Mouse (Mus musculus) midbrain, embryonic 15.5 days (tissue): ENCODE results near the gene Gm9903. TPM values are rescaled to one million over a fixed set of nuclear protein-coding genes. Genes with fewer than 3 reads are reported as not detected.
A peak's percentile ranks its signal among the peaks of the same experiment; 100 is the strongest.

Experiments
- ATAC-seq: fragments of 200-750 bp; cut with Nextera tagmentation; replicated peaks from 2 replicates; pipeline ENCODE4 v1.8.0; 2017; ENCODE audit warnings: moderate TSS enrichment
- H3K27ac ChIP-seq: fragments of 300-500 bp; sonication (generic); 2 replicates; pipeline ENCODE4 v1.5.1; 2015; ENCODE audit warnings: mild to moderate bottlenecking, inconsistent platforms
- H3K27me3 ChIP-seq: fragments of 300-500 bp; sonication (generic); replicated peaks from 2 replicates; pipeline ENCODE4 v1.6.1; 2015; ENCODE audit warnings: inconsistent platforms
- H3K36me3 ChIP-seq: fragments of 300-500 bp; sonication (generic); replicated peaks from 2 replicates; pipeline ENCODE4 v1.6.1; 2015; ENCODE audit warnings: inconsistent platforms
- H3K4me1 ChIP-seq: fragments of 300-500 bp; sonication (generic); 2 replicates; pipeline ENCODE4 v1.6.1; 2015; ENCODE audit warnings: inconsistent platforms
- H3K4me2 ChIP-seq: fragments of 300-500 bp; sonication (generic); 2 replicates; pipeline ENCODE4 v1.6.1; 2015; ENCODE audit warnings: inconsistent platforms, mild to moderate bottlenecking, moderate library complexity
- H3K4me3 ChIP-seq: fragments of 300-500 bp; sonication (generic); 2 replicates; pipeline ENCODE4 v1.5.1; 2015; ENCODE audit warnings: mild to moderate bottlenecking, inconsistent platforms
- H3K9ac ChIP-seq: fragments of 300-500 bp; sonication (generic); 2 replicates; pipeline ENCODE4 v1.6.1; 2015; ENCODE audit warnings: mild to moderate bottlenecking, inconsistent platforms
- H3K9me3 ChIP-seq: fragments of 300-500 bp; sonication (generic); 2 replicates; pipeline ENCODE4 v1.6.1; 2016; ENCODE audit warnings: inconsistent platforms
- WGBS: fragments of 180-500 bp; shearing (Covaris S2); methylation state at CpG from one replicate; pipeline ENCODE4 v1.1.7; 2015; ENCODE audit warnings: mixed read lengths; 5-methylcytosine and 5-hydroxymethylcytosine counted together
- polyA plus RNA-seq: library from polyadenylated mRNA; unstranded; fragments of >200 nt; fragmentation: Nextera tagmentation; extraction: Ambion mirVana; gene quantifications from 2 replicates; pipeline ENCODE4 v1.2.1, GENCODE M21; 2015

Gm9903 gene
- polyA plus RNA-seq: 0.47 and 0.77 TPM in 2 replicates

DNA sequence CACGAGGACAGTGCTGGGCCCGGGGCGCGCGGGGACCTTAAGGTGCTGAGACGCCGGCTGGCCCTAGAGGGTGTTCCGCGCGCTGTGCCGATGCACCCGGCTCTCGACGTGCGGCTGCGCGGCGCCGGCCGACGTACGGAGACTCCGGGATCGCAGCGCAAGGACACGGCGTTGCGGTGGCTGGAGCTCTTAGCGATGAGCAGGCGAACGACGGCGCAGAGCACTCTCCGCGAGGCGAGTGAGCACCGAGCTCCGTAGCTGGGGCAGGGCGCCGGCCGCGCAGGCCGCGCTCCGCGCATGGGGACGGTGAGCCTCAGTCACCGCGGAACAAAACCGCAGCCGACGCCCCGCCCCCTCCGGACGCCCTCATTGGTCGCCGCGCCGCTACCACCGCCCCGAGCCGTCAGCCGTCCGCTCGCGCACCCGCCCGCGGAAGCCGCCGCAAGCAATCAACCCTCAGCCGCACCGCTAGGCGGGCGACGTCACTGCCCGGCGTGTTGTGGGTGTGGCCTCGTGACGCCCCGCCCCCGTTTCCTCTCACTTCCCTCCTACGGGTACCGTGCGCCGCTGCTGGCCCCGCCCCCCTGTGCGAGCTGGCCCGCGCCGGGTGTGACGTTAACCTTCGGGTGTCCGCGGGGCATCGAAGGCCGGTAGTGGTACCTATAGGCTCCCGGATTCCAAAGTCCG, at the start of gene Gm9903, which contains the start of gene Fam53a:
Gm9903 (plus strand) TSS at position 625 of the 687 bp plus-strand sequence.
Fam53a (minus strand) TSS at position 335 of the 687 bp plus-strand sequence.
- Histone ChIP-seq H3K27me3 (no peaks in the 10 kb centered on the region), H3K9ac (peak within 1 kb of the TSS; percentile 58), H3K4me2 (peak within 1 kb of the TSS; percentile 97), H3K36me3 (no peaks in the 10 kb centered on the region), H3K4me3 (peak within 1 kb of the TSS; percentile 68), H3K27ac (peak within 1 kb of the TSS; percentile 93), H3K4me1 (peaks cover 24% of the 10 kb centered on the region), H3K9me3 (no peaks in the 10 kb centered on the region)
- peak; percentile 96 for ATAC-seq
- under 1% methylated on average over 99 of the region's 99 CpGs for WGBS

DNA sequence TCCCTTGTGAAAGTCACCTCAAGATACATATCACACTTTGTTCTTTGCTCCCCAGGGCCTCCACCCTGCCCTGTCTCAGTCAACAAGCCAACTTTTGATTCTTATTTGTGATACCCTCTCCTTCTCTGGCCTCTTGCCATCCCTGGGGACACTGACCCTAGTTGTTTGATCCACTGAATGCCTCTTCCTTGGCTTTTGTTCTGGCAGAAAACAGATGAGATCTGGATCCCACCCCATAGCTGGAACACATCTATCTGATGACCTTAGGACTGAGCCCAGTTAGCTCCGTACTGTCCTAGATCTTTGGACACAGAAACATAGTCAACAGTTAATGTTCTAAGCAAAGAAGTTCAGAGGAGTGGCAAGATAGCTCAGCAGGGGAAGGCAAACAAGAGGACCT, 49.4 kb upstream of the Gm9903 start:
- no peaks in the 10 kb centered on the region for H3K4me1 ChIP-seq
- H3K4me2 ChIP-seq: no peak overlapping the region
- no peaks in the 10 kb centered on the region for H3K27me3 ChIP-seq
- H3K36me3 ChIP-seq: no peaks in the 10 kb centered on the region
- H3K4me3 ChIP-seq: no peak overlapping the region
- no peaks in the 10 kb centered on the region for H3K9me3 ChIP-seq
- WGBS: 69% methylated on average over 1 of the region's 1 CpGs
- ATAC-seq: no peak
- H3K9ac ChIP-seq: no peak overlapping the region
- no peak overlapping the region for H3K27ac ChIP-seq

DNA sequence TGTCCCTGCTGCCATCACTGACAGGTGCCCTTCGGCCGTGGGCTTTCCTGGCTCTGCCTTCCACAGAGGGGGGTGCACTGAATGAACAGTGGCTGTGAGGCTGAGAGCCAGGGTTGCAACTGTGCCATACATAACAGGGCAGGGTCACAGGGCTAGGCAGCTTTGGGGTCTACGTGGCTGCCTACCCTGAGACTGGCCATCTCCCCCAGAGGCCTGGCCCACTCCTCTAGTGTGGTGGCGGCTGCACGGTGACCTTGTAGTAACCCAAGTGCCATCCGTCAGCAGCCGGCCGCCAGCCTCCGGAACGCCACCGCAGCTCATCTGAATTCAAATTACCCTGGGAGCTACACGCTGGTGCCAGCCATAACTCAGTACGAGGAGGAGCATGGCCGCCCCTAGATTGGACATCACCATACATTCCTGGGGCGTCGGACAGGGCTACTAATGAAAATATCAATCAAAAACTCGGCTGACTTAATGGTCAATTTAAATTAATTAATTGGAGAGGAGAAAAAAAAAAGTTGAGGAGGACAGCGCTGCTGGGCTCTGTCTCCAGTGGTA, 42.1 kb upstream of the Gm9903 start:
- H3K27ac ChIP-seq: no peak overlapping the region
- no peaks in the 10 kb centered on the region for H3K9me3 ChIP-seq
- H3K27me3 ChIP-seq: no peaks in the 10 kb centered on the region
- H3K4me3 ChIP-seq: no peak overlapping the region
- H3K4me1 ChIP-seq: no peaks in the 10 kb centered on the region
- no peak for ATAC-seq
- H3K9ac ChIP-seq: no peak overlapping the region
- no peak overlapping the region for H3K4me2 ChIP-seq
- no peaks in the 10 kb centered on the region for H3K36me3 ChIP-seq
- 80% methylated on average over 18 of the region's 18 CpGs for WGBS

DNA sequence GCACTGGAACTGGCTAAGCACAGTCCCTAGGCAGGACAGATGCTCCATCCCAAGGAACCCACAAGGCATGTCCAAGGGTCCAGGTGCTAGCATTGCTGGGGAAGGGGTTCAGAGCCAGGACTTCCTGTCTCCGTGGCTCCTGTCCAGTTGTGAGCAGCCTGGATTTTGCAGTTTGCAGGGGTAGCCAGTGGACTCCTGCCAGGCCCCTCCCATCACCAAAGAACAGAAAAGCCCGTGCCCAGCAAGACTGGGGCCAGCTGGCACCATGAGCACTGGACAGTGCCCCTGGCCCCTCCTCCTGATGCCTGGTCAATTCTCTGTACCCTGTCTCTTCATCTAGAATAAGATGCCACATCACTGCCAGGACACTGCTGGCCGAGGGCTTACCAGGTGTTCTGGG, 41.7 kb upstream of the Gm9903 start:
- H3K9ac ChIP-seq: no peak overlapping the region
- WGBS: 86% methylated on average over 3 of the region's 3 CpGs
- no peaks in the 10 kb centered on the region for H3K4me1 ChIP-seq
- H3K36me3 ChIP-seq: no peaks in the 10 kb centered on the region
- H3K27ac ChIP-seq: no peak overlapping the region
- H3K4me2 ChIP-seq: no peak overlapping the region
- H3K27me3 ChIP-seq: no peaks in the 10 kb centered on the region
- H3K9me3 ChIP-seq: no peaks in the 10 kb centered on the region
- no peak overlapping the region for H3K4me3 ChIP-seq
- no peak for ATAC-seq

DNA sequence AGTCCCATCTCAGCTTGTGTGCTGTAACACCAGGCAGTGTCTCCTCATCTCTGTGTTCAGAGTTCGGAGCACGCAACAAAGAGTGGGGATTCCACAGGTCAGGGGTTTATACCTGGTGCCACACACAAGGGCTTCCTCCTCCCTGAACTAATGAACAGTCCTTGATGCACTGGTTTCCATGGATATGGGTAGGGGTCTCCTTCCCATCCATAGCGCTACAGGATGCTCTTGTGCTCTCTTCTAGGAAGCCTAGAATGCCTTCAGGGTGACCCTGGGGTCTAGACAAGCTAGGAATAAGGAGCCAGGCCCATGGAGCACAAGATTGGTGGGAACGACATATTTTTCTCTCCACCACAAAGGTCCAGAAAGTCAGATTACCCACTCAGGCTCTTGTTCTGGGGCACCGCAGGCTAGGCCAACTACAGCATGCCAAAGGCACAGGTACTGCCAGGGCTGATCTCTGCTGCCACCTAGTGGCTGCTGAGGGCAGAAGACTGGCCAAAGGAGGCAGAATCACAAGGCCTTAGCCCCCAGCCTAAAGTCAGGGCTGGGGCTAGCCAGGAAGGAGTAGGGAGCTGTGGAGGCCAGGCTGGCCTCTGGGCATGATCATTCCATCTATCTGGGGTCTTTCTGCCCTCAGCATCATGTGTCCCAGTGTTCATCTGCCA, 40.4 kb upstream of the Gm9903 start:
- ATAC-seq: peak; percentile 82
- Histone ChIP-seq H3K9ac (no peak overlapping the region), H3K4me1 (no peaks in the 10 kb centered on the region), H3K4me2 (no peak overlapping the region), H3K27ac (no peak overlapping the region), H3K4me3 (no peak overlapping the region), H3K27me3 (no peaks in the 10 kb centered on the region), H3K36me3 (no peaks in the 10 kb centered on the region), H3K9me3 (no peaks in the 10 kb centered on the region)
- 71% methylated on average over 5 of the region's 5 CpGs for WGBS

DNA sequence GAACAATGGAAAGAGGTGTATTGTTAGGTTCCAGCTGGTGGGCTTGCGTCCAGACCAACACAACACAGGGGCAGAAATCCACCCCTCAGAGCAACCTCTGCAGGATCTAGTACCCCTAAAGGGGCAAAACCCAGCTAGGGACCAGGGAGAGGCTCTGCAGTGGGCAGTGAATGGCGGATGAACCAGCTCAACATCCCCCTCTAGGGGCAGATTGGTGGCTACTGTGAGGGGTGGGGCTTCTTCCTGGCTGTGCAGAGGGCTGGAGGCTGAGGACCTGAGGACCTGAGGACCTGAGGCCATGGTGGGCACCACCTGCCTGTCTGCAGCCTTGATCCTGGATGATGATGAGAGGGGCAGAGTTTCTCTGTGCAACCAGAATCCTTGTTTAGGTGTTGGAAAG, 36.1 kb upstream of the Gm9903 start:
- no peak for ATAC-seq
- no peak overlapping the region for H3K4me3 ChIP-seq
- H3K9ac ChIP-seq: no peak overlapping the region
- H3K27ac ChIP-seq: no peak overlapping the region
- no peaks in the 10 kb centered on the region for H3K27me3 ChIP-seq
- H3K4me1 ChIP-seq: no peaks in the 10 kb centered on the region
- no peak overlapping the region for H3K4me2 ChIP-seq
- H3K36me3 ChIP-seq: no peaks in the 10 kb centered on the region
- no peaks in the 10 kb centered on the region for H3K9me3 ChIP-seq
- 47% methylated on average over 2 of the region's 2 CpGs for WGBS

DNA sequence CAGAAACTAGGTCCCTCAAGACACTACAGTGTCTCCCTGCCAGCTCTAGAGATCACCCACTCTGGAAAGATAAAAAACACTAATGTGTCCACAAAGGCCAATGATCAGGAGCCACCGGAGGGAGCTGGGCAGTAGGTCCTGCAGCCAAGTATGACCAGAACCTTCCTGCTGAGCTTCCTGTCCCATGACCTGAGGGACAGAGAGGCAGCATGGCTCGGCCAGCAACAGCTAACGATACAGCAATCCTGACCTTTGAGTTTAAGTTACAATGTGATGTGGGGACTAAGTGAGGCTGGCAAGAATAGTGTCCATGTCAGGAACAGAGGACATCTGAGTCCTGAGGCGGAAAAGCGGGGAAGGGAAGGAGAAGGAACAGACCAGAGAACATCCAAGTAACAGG, 24.4 kb upstream of the Gm9903 start:
- Histone ChIP-seq H3K36me3 (peaks cover 11% of the 10 kb centered on the region; the same call in 1 of the 2 replicates), H3K9ac (no peak overlapping the region), H3K4me2 (no peak overlapping the region), H3K9me3 (no peaks in the 10 kb centered on the region), H3K27me3 (no peaks in the 10 kb centered on the region), H3K4me3 (no peak overlapping the region), H3K4me1 (no peaks in the 10 kb centered on the region), H3K27ac (no peak overlapping the region)
- no peak for ATAC-seq
- whole genome bisulfite sequencing: 88% methylated on average over 5 of the region's 5 CpGs

DNA sequence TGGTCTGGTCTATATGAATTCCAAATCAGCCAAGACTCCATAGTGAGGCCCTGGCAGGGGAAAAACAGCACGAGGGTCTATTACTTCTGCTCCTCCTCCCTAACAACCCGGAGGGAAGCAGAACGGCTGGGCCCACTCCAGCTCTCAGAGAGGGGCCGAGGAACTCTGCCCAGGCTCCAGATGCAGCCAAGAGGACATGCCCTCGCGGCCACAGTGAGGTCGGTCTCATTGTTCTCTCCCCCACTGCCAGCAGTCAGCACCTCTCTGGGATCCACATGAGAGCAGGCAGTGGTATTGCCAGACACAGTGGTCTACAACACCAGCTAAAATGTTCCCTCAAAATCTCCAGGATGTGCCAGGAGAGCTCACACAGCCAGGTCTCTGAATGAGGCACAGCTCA, 23.1 kb upstream of the Gm9903 start:
- WGBS: 75% methylated on average over 7 of the region's 7 CpGs
- no peak overlapping the region for H3K27ac ChIP-seq
- no peak for ATAC-seq
- no peak overlapping the region for H3K9ac ChIP-seq
- H3K27me3 ChIP-seq: no peaks in the 10 kb centered on the region
- H3K36me3 ChIP-seq: peaks cover 11% of the 10 kb centered on the region; the same call in 1 of the 2 replicates
- no peaks in the 10 kb centered on the region for H3K9me3 ChIP-seq
- no peak overlapping the region for H3K4me3 ChIP-seq
- H3K4me2 ChIP-seq: no peak overlapping the region
- H3K4me1 ChIP-seq: no peaks in the 10 kb centered on the region

DNA sequence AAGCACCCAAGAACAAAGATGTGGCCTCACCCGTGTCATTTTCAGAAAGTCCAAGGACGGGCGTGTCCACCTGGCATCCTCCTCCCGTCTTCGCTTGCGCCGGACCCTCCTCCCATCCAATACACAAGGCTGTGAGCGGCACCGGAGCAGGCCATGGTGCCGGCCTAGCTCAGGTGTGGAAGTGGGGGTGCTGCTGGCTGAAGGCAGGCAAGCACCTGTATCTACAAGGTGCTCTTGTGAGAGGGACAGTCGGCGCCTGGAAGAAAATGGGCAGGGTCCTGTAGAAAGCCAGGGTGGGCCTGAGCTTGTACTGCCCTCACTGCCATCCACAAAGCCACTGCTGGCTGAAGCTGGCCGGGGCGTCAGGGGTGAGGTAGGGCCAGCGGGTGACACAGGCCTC, 22.3 kb upstream of the Gm9903 start:
- no peak overlapping the region for H3K4me3 ChIP-seq
- no peak overlapping the region for H3K27ac ChIP-seq
- WGBS: 97% methylated on average over 15 of the region's 15 CpGs
- no peak for ATAC-seq
- peaks cover 11% of the 10 kb centered on the region; the same call in 1 of the 2 replicates for H3K36me3 ChIP-seq
- H3K9me3 ChIP-seq: no peaks in the 10 kb centered on the region
- no peak overlapping the region for H3K9ac ChIP-seq
- no peaks in the 10 kb centered on the region for H3K27me3 ChIP-seq
- no peak overlapping the region for H3K4me2 ChIP-seq
- H3K4me1 ChIP-seq: no peaks in the 10 kb centered on the region

DNA sequence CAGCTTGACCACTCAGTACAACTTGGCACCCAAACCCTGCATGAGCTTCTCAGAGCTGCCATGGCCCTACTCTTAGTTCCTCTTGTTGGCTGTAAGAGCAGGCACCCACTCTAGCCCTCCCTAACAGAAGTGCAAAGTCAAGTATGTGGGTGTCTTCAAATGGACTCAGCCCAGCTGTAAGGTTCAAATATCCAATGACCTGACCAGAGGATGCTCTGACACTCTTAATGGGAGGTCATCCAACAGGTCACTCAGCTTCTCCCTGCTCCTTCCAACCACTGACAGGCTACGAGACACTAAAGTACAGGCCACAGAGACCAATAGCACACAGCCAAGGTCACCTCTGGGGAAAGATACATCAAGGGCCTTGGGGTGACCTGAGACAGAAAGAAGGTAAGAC, 20.5 kb upstream of the Gm9903 start:
- ATAC-seq: no peak
- no peaks in the 10 kb centered on the region for H3K4me1 ChIP-seq
- WGBS: 96% methylated on average over 1 of the region's 1 CpGs
- no peaks in the 10 kb centered on the region for H3K9me3 ChIP-seq
- no peak overlapping the region for H3K4me3 ChIP-seq
- no peak overlapping the region for H3K9ac ChIP-seq
- no peaks in the 10 kb centered on the region for H3K27me3 ChIP-seq
- peaks cover 11% of the 10 kb centered on the region; the same call in 1 of the 2 replicates for H3K36me3 ChIP-seq
- H3K27ac ChIP-seq: no peak overlapping the region
- H3K4me2 ChIP-seq: no peak overlapping the region

DNA sequence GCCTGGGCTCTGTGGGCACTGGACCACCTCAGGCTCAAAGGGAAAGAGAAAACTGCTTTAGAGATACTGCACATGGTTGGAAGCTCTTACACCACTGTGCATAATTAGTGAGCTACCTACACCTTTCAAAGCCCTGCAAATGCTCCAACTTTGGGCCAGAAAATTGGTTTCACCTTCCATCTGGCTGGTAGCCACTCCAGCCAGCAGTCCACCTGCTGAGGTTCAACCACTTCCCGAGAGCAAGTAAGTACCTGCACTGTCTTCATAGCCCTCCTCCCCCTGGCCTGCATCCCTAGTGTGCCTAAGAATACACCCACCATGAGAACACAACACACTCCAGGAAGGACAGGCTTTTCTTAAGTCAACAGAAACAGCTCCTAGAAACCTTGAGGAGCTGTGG, 17.9 kb upstream of the Gm9903 start:
- 97% methylated on average over 1 of the region's 1 CpGs for WGBS
- no peak overlapping the region for H3K27ac ChIP-seq

DNA sequence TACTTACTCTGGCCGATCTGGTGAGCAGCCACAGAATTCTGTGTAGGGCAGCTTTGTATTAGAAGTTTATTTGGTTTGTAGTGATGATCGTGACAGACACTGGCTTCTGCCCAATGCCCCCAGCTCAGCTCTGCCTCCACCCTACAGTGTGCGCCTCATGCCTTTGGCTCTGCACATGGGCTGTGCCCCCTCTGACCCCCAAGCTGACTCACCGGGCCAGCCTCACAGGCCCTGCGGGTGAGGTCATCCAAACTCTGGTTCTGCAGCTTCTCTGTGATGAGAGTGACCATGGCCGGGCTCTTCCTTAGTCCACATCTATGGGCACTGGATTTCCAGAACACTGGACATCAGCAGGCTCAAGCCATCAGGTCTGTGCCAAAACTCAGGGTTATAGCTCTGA, 15.3 kb upstream of the Gm9903 start:
- no peak overlapping the region for H3K4me3 ChIP-seq
- 91% methylated on average over 6 of the region's 6 CpGs for WGBS
- H3K9me3 ChIP-seq: no peaks in the 10 kb centered on the region
- no peak for ATAC-seq
- H3K9ac ChIP-seq: no peak overlapping the region
- H3K4me2 ChIP-seq: no peak overlapping the region
- H3K36me3 ChIP-seq: no peaks in the 10 kb centered on the region
- H3K27ac ChIP-seq: no peak overlapping the region
- no peaks in the 10 kb centered on the region for H3K4me1 ChIP-seq
- H3K27me3 ChIP-seq: no peaks in the 10 kb centered on the region

More for the DNA sequence above, 17.9 kb upstream of the Gm9903 start:
- no peak overlapping the region for H3K9ac ChIP-seq
- H3K9me3 ChIP-seq: no peaks in the 10 kb centered on the region
- ATAC-seq: no peak
- no peak overlapping the region for H3K4me2 ChIP-seq
- H3K4me3 ChIP-seq: no peak overlapping the region
- H3K27me3 ChIP-seq: no peaks in the 10 kb centered on the region
- peaks cover 11% of the 10 kb centered on the region; the same call in 1 of the 2 replicates for H3K36me3 ChIP-seq
- H3K4me1 ChIP-seq: no peaks in the 10 kb centered on the region
